Mouse (Mus musculus) heart, embryonic 13.5 days (tissue): ENCODE data around the gene Sema6b. TPM values are rescaled to one million over a fixed set of nuclear protein-coding genes. Genes with fewer than 3 reads are reported as not detected.
"Not testable (repeated sequence)": the region's sequence is repeated elsewhere in the genome, so short reads cannot be mapped to it uniquely, and the experiment has no call there.

ENCODE experiments used
- ATAC-seq: fragments of 200-750 bp; cut with Nextera tagmentation; 2 replicates; pipeline ENCODE4 v1.8.0; 2017; ENCODE audit warnings: moderate TSS enrichment; ENCODE audit not compliant: insufficient number of reproducible peaks, low FRiP score, low TSS enrichment; ENCODE audit errors: extremely low read depth
- H3K27ac ChIP-seq: fragments of 300-500 bp; sonication (generic); replicated peaks from 2 replicates; pipeline ENCODE4 v1.5.1; 2015; ENCODE audit warnings: moderate library complexity, mild to moderate bottlenecking, inconsistent platforms
- H3K27me3 ChIP-seq: fragments of 300-500 bp; sonication (generic); replicated peaks from 2 replicates; pipeline ENCODE4 v1.6.1; 2015; ENCODE audit warnings: mild to moderate bottlenecking, inconsistent platforms
- H3K36me3 ChIP-seq: fragments of 300-500 bp; sonication (generic); 2 replicates; pipeline ENCODE4 v1.6.1; 2015; ENCODE audit warnings: mild to moderate bottlenecking, inconsistent platforms
- H3K4me1 ChIP-seq: fragments of 300-500 bp; sonication (generic); 2 replicates; pipeline ENCODE4 v1.6.1; 2015; ENCODE audit warnings: inconsistent platforms
- H3K4me2 ChIP-seq: fragments of 300-500 bp; sonication (generic); 2 replicates; pipeline ENCODE4 v1.6.1; 2015; ENCODE audit warnings: inconsistent platforms, mild to moderate bottlenecking, moderate library complexity
- H3K4me3 ChIP-seq: fragments of 300-500 bp; sonication (generic); 2 replicates; pipeline ENCODE4 v1.5.1; 2015; ENCODE audit warnings: moderate library complexity, mild to moderate bottlenecking, inconsistent platforms
- H3K9ac ChIP-seq: fragments of 300-500 bp; sonication (generic); 2 replicates; pipeline ENCODE4 v1.6.1; 2015; ENCODE audit warnings: inconsistent platforms, mild to moderate bottlenecking, moderate library complexity
- H3K9me3 ChIP-seq: fragments of 300-500 bp; sonication (generic); 2 replicates; pipeline ENCODE4 v1.6.1; 2016; ENCODE audit warnings: inconsistent platforms
- WGBS: fragments of 180-500 bp; shearing (Covaris S2); methylation state at CpG from one replicate; pipeline ENCODE4 v1.1.7; 2015; ENCODE audit warnings: mixed read lengths; 5-methylcytosine and 5-hydroxymethylcytosine counted together
- polyA plus RNA-seq: library from polyadenylated mRNA; unstranded; fragments of >200 nt; fragmentation: Nextera tagmentation; extraction: Ambion mirVana; gene quantifications from 2 replicates; pipeline ENCODE4 v1.2.1, GENCODE M21; 2015

The Sema6b gene
- polyA plus RNA-seq, 1 experiment from 2014 or later = 0.59 TPM

GRCm38 (mm10) chr17:56116193-56116592, 23.9 kb downstream of the Sema6b start:
- WGBS = 75% methylated on average over 10 of the region's 10 CpGs
- H3K4me2 ChIP-seq = no peak overlapping the region
- no peak for ATAC-seq

DNA sequence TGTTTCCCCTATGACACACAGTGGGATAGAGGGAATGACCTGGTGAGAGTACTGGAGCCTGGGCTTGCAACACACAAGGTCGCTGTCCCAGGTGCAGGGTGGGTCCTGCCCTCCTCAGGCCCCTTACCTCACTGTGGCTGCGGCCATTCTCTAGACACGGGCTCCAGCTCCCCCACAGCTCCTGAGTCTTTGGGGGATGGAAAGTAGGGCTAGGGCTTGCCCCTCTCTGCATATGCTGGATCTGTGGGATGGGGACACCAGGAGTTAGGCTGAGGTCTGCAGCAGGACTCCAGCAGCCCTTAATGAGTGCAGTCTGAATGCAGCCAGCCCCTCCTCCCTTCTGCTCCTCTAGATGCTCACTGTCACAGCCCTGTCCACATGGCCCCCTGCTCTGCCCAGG, 27.4 kb downstream of the Sema6b start:
- Histone ChIP-seq H3K4me3 (no peak overlapping the region), H3K36me3 (0 out of 2 replicates have a peak, but pooled peaks cover 3% of the 10 kb centered on the region), H3K9ac (no peak overlapping the region), H3K27ac (no peak overlapping the region), H3K4me1 (peaks cover 16% of the 10 kb centered on the region), H3K9me3 (no peaks in the 10 kb centered on the region), H3K4me2 (no peak overlapping the region), H3K27me3 (peaks cover 26% of the 10 kb centered on the region)
- ATAC-seq = no peak
- WGBS = 66% methylated on average over 3 of the region's 3 CpGs

More at GRCm38 (mm10) chr17:56116193-56116592, 23.9 kb downstream of the Sema6b start:
- Histone ChIP-seq H3K4me3 (no peak overlapping the region), H3K27ac (no peak overlapping the region), H3K9me3 (no peaks in the 10 kb centered on the region), H3K36me3 (no peaks in the 10 kb centered on the region), H3K27me3 (peaks cover 59% of the 10 kb centered on the region), H3K9ac (no peak overlapping the region), H3K4me1 (peaks cover 22% of the 10 kb centered on the region)

DNA sequence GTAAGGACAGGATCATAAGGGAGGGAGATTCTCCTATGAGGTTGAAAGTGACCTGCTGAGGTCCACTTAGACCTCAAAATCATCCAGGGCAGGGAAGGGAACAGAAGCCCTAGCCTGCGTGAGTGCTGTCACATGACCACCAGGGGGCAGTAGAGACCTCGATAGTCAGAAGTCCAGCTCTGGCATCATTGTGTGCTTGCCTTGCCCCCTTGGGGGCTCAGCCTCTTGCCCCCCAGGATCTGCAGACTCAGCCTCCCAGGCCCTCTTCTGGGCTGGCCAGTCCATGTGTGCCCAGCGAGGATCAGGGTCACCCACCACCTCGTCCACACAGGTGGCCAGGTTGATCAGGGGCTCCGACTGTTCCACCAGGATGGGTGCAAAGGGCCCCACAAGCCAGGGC, 28.3 kb downstream of the Sema6b start:
- Histone ChIP-seq H3K36me3 (0 out of 2 replicates have a peak, but pooled peaks cover 6% of the 10 kb centered on the region), H3K27me3 (peaks cover 20% of the 10 kb centered on the region), H3K4me1 (peaks cover 12% of the 10 kb centered on the region), H3K27ac (no peak overlapping the region), H3K4me2 (no peak overlapping the region), H3K4me3 (no peak overlapping the region), H3K9me3 (no peaks in the 10 kb centered on the region), H3K9ac (no peak overlapping the region)
- 54% methylated on average over 5 of the region's 5 CpGs for WGBS
- no peak for ATAC-seq

DNA sequence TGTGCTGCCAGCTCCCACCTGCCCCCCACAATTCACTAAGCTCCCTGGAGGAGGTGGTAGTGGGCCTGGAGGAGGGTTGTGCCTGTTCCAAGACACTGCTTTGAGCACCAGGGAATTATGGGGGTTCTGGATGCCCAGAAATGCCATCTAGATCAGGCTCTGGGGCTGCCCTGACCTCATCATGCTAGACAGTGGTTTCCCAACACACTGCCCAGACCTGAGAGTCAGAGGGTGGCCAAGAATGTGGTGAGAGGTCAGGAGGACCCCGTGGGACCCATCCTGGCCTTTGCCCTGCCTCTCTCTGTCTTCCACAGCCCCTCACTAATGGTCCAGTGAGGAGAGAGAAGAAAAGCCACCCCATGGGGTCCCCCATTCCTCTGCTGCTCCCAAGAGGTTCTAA, 29.1 kb downstream of the Sema6b start:
- H3K27me3 ChIP-seq = peaks cover 12% of the 10 kb centered on the region
- H3K4me2 ChIP-seq = no peak overlapping the region
- peaks cover 12% of the 10 kb centered on the region for H3K4me1 ChIP-seq
- H3K4me3 ChIP-seq = no peak overlapping the region
- H3K9me3 ChIP-seq = no peaks in the 10 kb centered on the region
- ATAC-seq = no peak
- 36% methylated on average over 1 of the region's 1 CpGs for WGBS
- H3K27ac ChIP-seq = no peak overlapping the region
- H3K36me3 ChIP-seq = 0 out of 2 replicates have a peak, but pooled peaks cover 6% of the 10 kb centered on the region
- no peak overlapping the region for H3K9ac ChIP-seq

DNA sequence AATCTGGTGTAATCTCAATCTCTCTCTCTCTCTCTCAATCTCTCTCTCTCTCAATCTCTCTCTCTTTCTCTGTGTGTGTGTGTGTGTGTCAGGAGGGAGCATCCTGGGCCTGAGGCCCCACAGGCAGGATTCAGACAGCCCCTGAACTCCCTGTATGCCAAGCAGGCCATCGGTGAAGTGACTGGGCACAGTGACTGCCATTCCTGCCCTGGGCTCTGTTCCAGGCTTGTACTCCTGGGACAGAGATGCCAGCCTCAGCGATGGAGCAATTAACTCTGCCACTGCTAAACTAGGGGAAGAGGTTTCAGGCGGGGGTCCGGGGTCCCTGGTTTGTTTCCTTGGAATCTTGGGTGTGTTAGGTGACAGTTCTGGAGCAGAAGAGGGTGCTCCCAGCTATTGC, 29.6 kb downstream of the Sema6b start:
- Histone ChIP-seq H3K4me2 (no peak overlapping the region), H3K4me3 (no peak overlapping the region), H3K27ac (no peak overlapping the region), H3K9me3 (no peaks in the 10 kb centered on the region), H3K9ac (no peak overlapping the region), H3K36me3 (0 out of 2 replicates have a peak, but pooled peaks cover 6% of the 10 kb centered on the region), H3K4me1 (peaks cover 12% of the 10 kb centered on the region), H3K27me3 (peaks cover 7% of the 10 kb centered on the region)
- 69% methylated on average over 4 of the region's 4 CpGs for WGBS
- no peak for ATAC-seq

DNA sequence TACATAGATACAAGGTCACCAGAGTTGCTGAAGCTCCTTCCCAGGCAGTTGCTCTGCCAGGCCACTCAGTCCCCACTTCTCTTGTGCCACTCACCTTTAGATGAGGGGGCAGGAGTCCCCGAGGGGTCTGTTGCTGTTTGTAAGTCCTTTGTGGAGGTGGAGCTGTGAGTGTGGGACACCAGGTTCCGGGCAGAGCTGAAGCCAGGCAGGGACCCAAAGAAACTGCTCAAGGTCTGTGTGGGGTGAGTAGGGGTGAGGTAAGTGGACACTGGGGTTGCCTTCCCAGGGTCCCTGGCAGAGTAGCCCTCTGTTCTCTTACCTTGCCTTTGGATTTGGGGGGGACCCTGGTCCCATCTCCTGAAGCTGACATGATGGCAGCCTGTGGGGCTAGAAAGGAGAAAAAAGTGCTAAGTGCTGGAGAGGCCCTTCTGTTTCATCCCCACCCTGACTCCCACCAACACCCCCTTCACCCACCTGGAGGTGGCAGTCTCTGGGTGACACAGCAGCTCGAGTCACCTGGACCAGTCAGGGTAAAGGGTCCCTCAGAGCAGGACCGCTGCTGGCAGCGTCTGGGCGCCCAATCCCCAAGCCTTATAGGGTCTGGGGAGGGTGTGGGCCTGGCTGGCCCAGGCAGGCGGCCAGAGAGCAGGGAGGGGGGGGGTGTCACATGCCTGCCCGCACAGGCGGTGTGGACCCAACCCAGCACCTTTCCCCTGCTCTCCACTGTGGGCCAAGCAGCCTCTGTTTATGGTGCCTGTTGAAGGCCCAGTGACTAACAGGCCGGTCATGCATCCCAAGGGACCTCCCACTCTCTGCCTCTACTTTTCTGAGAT, 30.7 kb downstream of the Sema6b start, which contains the start of gene Plin4:
TSS of gene Plin4 (minus strand) at position 585 of the 833 bp plus-strand sequence.
- H3K4me3 ChIP-seq = no peak within 1 kb of the TSS
- no peaks in the 10 kb centered on the region for H3K9me3 ChIP-seq
- no peak for ATAC-seq
- peaks cover 12% of the 10 kb centered on the region for H3K4me1 ChIP-seq
- H3K27me3 ChIP-seq = no peaks in the 10 kb centered on the region
- 0 out of 2 replicates have a peak, but pooled peaks cover 6% of the 10 kb centered on the region for H3K36me3 ChIP-seq
- H3K4me2 ChIP-seq = no peak within 1 kb of the TSS
- H3K9ac ChIP-seq = peak within 1 kb of the TSS; percentile 28; the same call in 1 of the 2 replicates
- no peak within 1 kb of the TSS for H3K27ac ChIP-seq
- 53% methylated on average over 10 of the region's 10 CpGs for WGBS

DNA sequence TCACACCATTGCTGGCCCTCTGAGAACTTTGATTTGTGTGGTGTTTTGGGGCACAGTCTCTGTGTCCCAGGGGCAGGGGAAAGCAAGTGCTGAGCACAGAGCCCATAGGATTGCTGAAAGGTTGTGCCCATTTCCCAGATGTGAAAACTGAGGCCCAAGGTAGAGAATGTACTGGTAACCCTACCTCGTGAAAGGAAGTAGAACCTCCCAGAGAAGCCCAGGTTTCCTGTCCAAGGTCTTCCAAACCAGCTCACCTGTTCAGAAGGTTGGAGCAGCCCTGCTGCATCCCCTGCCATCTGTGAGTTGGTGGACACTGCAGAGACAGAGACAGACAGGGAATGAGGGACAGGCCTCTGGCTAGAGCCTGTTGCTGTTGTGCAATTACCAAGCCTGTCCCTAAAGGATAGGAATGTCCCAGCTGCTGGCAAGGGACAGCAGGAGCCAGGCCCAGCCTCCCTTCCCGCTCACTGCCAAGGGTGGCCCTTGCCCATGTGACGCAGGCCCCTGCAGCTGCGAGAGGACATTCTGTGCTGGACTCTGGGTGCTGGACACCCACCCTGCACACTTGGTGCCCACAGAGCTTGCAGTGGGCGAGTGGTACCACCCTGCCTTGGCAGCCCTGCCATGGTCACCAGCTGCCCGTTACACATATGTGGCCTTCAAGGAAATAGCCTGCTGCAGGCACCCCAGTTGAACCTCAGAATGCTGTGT, 31.7 kb downstream of the Sema6b start:
- Histone ChIP-seq H3K27ac (no peak overlapping the region), H3K36me3 (peaks cover 12% of the 10 kb centered on the region), H3K27me3 (no peaks in the 10 kb centered on the region), H3K4me1 (peaks cover 12% of the 10 kb centered on the region), H3K9ac (no peak overlapping the region), H3K4me2 (no peak overlapping the region), H3K9me3 (no peaks in the 10 kb centered on the region), H3K4me3 (no peak overlapping the region)
- no peak for ATAC-seq
- WGBS = 70% methylated on average over 6 of the region's 6 CpGs

GRCm38 (mm10) chr17:56107736-56108135, 32.4 kb downstream of the Sema6b start:
- Histone ChIP-seq H3K4me2 (no peak overlapping the region), H3K27me3 (no peaks in the 10 kb centered on the region), H3K27ac (no peak overlapping the region), H3K9ac (no peak overlapping the region), H3K36me3 (peaks cover 19% of the 10 kb centered on the region), H3K4me1 (peaks cover 12% of the 10 kb centered on the region), H3K4me3 (no peak overlapping the region), H3K9me3 (no peaks in the 10 kb centered on the region)
- 59% methylated on average over 2 of the region's 2 CpGs for WGBS
- no peak for ATAC-seq

DNA sequence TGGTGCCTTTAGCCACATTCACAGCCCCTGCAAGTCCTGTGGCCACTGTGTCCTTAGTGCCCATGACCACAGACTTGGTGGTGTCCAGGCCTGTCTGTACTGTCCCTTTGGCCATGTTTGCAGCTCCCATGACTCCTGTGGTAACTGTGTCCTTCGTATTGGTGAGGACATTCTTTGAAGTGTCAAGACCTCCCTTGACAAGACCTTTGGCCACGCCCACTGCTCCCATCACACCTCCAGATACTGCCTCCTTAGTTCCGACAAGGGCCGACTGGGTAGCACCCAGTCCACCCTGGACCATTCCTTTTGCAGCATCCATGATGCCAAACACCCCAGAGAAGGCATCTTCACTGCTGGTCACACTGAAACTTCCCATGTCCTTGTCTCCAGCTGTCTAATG, 33.2 kb downstream of the Sema6b start:
- no peaks in the 10 kb centered on the region for H3K27me3 ChIP-seq
- H3K4me2 ChIP-seq = no peak overlapping the region
- H3K27ac ChIP-seq = no peak overlapping the region
- 55% methylated on average over 4 of the region's 4 CpGs for WGBS
- no peak overlapping the region for H3K4me3 ChIP-seq
- H3K9ac ChIP-seq = no peak overlapping the region
- no peaks in the 10 kb centered on the region for H3K9me3 ChIP-seq
- no peak for ATAC-seq
- peaks cover 27% of the 10 kb centered on the region for H3K36me3 ChIP-seq
- peaks cover 12% of the 10 kb centered on the region for H3K4me1 ChIP-seq

GRCm38 (mm10) chr17:56106436-56106835, 33.7 kb downstream of the Sema6b start:
- not testable (repeated sequence) for H3K4me2 ChIP-seq, H3K27ac ChIP-seq, H3K9ac ChIP-seq, H3K9me3 ChIP-seq, ATAC-seq, H3K4me3 ChIP-seq, H3K27me3 ChIP-seq
- peaks cover 32% of the 10 kb centered on the region for H3K36me3 ChIP-seq
- H3K4me1 ChIP-seq = peaks cover 12% of the 10 kb centered on the region
- WGBS = 98% methylated on average over 4 of the region's 4 CpGs

DNA sequence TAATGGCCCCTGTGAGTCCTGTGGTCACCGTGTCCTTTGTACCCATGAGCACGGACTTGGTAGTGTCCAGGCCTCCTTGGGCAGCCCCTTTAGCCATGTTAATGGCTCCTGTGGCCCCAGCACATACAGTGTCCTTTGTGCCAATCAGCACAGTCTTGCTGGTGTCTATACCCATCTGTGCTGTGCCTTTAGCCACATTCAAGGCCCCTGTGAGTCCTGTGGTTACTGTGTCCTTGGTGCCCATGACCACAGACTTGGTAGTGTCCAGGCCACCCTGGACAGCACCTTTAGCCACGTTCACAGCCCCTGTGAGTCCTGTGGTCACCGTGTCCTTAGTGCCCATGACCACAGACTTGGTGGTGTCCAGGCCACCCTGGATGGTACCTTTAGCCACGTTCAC, 35.3 kb downstream of the Sema6b start:
- not testable (repeated sequence) for H3K4me2 ChIP-seq, H3K9ac ChIP-seq, H3K9me3 ChIP-seq, H3K4me3 ChIP-seq, ATAC-seq, H3K27me3 ChIP-seq, H3K27ac ChIP-seq
- WGBS = 83% methylated on average over 2 of the region's 5 CpGs
- H3K4me1 ChIP-seq = peaks cover 12% of the 10 kb centered on the region
- H3K36me3 ChIP-seq = peaks cover 45% of the 10 kb centered on the region
